Mouse (Mus musculus) kidney, postnatal 25 days (tissue): ENCODE measurements around the gene Caskin2.
"Not testable (repeated sequence)": the region's sequence is repeated elsewhere in the genome, so short reads cannot be mapped to it uniquely, and the experiment has no call there.

Experiments used
- DNase-seq, 2 experiments: peaks; one replicate each; pipeline ENCODE4 v3.0.0; 2021; ENCODE audit warnings: mixed read lengths in 2 of 2

Caskin2 gene

GRCm38 (mm10) chr11:115762176-115762575 is 51.3 kb downstream of the Caskin2 start:
- DNase-seq, result not testable (repeated sequence)

GRCm38 (mm10) chr11:115753485-115753884 is 60.0 kb downstream of the Caskin2 start:
- DNase-seq, result peak in 1 of 2 experiments; percentile 25

- peak in 1 of 2 experiments; percentile 69 for DNase-seq
Observed at GRCm38 (mm10) chr11:115752653-115753052, 60.8 kb downstream of the Caskin2 start.

- DNase-seq, result no peak
Observed at GRCm38 (mm10) chr11:115751725-115752124, 61.7 kb downstream of the Caskin2 start.

- no peak for DNase-seq
Observed at GRCm38 (mm10) chr11:115749834-115750233, 63.6 kb downstream of the Caskin2 start.
